Comparison of ENCODE assay signal across 11 mouse cellular contexts in the genomic region with DNA sequence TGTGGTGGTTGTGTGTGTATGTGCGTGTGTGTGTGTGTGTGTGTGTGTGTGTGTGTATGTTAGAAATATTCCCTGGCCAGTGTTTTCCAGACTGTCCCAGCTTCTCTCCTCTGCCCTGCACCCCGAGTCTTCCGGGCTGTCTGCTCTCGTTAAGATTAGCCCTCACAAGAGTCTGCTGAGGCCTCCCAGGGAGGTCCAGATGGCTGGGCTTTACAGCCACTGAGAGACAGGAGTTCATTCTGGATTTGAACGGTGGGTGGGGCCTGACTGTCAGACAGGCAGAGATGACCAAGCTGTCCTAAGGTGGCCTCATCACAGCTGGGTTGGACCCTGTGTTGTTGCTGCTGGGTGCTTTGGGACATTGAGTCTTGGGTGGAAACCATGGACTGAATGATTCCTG. TPM values are rescaled to one million over a fixed set of nuclear protein-coding genes. Genes with fewer than 3 reads are reported as not detected.
DNase-seq lines count a peak whose midpoint lies in the region; ATAC-seq and TF ChIP-seq lines count a peak whose summit lies in the region.
"Had no signal": no experiment of that assay in that cellular context is flagged by ENCODE, and none has a peak within 500 bp of the region (broad histone marks: within the 10 kb centered on the region; RNA-seq: fewer than 3 reads in every experiment).

No protein-coding gene starts in this region.

- 31% methylated on average over 5 of the region's 5 CpGs for WGBS in kidney, embryonic 15.5 days
- 33% methylated on average over 5 of the region's 5 CpGs for WGBS in kidney, postnatal 0 days

- 0 out of 2 replicates have a peak, but pooled peaks have one; percentile 36 for ATAC-seq in kidney, embryonic 15.5 days (replicated peaks; ENCODE audit: low FRiP score)
- peak; percentile 81 for ATAC-seq in kidney, postnatal 0 days (replicated peaks; ENCODE audit: low FRiP score, low read depth)
- no peak for ATAC-seq in megakaryocyte, adult 5-6 weeks (ENCODE audit: poor library complexity, severe bottlenecking)

- no peak for TF ChIP-seq CTCF in kidney, postnatal 0 days (IDR thresholded peaks at IDR 0.05; ENCODE audit: low read depth)

- H3K4me1 ChIP-seq in kidney, embryonic 15.5 days: no peaks in the 10 kb centered on the region
- no peaks in the 10 kb centered on the region for H3K4me1 ChIP-seq in kidney, postnatal 0 days (replicated peaks; ENCODE audit: insufficient read depth, low read length)

- DNase-seq in adrenal gland, postnatal 14 days: peak; percentile 11
- DNase-seq in adrenal gland, postnatal 36 days: no peak
- DNase-seq in kidney, adult 8-10 months: no peak
- peak; percentile 73 for DNase-seq in kidney, postnatal 0 days (ENCODE audit: low spot score)
- DNase-seq in lung, postnatal 4 days: peak; percentile 54 to 83
- no peak for DNase-seq in layer of hippocampus, postnatal 14 days (ENCODE audit: low spot score in 2 of 2)
- DNase-seq: midbrain, embryonic 14.5 days had no signal

- no peak overlapping the region for H3K9ac ChIP-seq in kidney, embryonic 15.5 days
- no peak overlapping the region for H3K9ac ChIP-seq in kidney, postnatal 0 days (ENCODE audit: low read depth, low read length)
- H3K9ac ChIP-seq: limb, embryonic 15.5 days had no signal

- no peaks in the 10 kb centered on the region for H3K36me3 ChIP-seq in kidney, embryonic 15.5 days
- no peaks in the 10 kb centered on the region for H3K36me3 ChIP-seq in kidney, postnatal 0 days (ENCODE audit: insufficient read depth, low read length)
- H3K36me3 ChIP-seq: limb, embryonic 15.5 days had no signal

- H3K27ac ChIP-seq in kidney, embryonic 15.5 days: no peak overlapping the region
- no peak overlapping the region for H3K27ac ChIP-seq in kidney, postnatal 0 days
- H3K27ac ChIP-seq: limb, embryonic 15.5 days had no signal

- no peak overlapping the region for H3K4me2 ChIP-seq in kidney, embryonic 15.5 days
- H3K4me2 ChIP-seq in kidney, postnatal 0 days (ENCODE audit: low read length): no peak overlapping the region
- H3K4me2 ChIP-seq: limb, embryonic 15.5 days had no signal

- no peak overlapping the region for H3K4me3 ChIP-seq in kidney, embryonic 15.5 days (replicated peaks)
- H3K4me3 ChIP-seq in kidney, postnatal 0 days (replicated peaks; ENCODE audit: low read depth, low read length): no peak overlapping the region
- H3K4me3 ChIP-seq: limb, embryonic 15.5 days had no signal

- H3K9me3 ChIP-seq in kidney, embryonic 15.5 days (replicated peaks): no peaks in the 10 kb centered on the region
- H3K9me3 ChIP-seq in kidney, postnatal 0 days (replicated peaks; ENCODE audit: low read length): no peaks in the 10 kb centered on the region
- H3K9me3 ChIP-seq: limb, embryonic 15.5 days had no signal

- H3K27me3 ChIP-seq in kidney, embryonic 15.5 days: no peaks in the 10 kb centered on the region
- no peaks in the 10 kb centered on the region for H3K27me3 ChIP-seq in kidney, postnatal 0 days (ENCODE audit: insufficient read depth, low read length)
- H3K27me3 ChIP-seq: limb, embryonic 15.5 days had no signal

RNA-seq across cellular contexts. Expression of a gene that starts 28.8 kb away (rescaled TPM):
- not detected in 2 replicates for total RNA-seq in adrenal gland, postnatal 14 days (2021)
- total RNA-seq in adrenal gland, postnatal 36 days (2021): not detected
- polyA plus RNA-seq in kidney, embryonic 15.5 days (2015; fragmentation: Nextera tagmentation; extraction: Ambion mirVana): not detected in 2 replicates
- polyA plus RNA-seq in kidney, postnatal 0 days (2015; fragmentation: Nextera tagmentation; extraction: Ambion mirVana): not detected in 2 replicates
- total RNA-seq in layer of hippocampus, postnatal 14 days (2021): not detected
- not detected in 2 replicates for total RNA-seq in megakaryocyte, adult 5-6 weeks (2015)
- not detected in 2 replicates for total RNA-seq in megakaryocyte, adult 5-6 weeks (2017)
- total RNA-seq: MEL had no signal
- polyA plus RNA-seq: midbrain, embryonic 14.5 days had no signal

RNA-seq across cellular contexts. Expression of a gene that starts 40.6 kb away (rescaled TPM):
- total RNA-seq in adrenal gland, postnatal 14 days (2021): 2.7 and 4.6 TPM in 2 replicates
- 1 to 10 TPM; 2.3 to 2.8 TPM for total RNA-seq in adrenal gland, postnatal 36 days (2021)
- 0.45 and 0.59 TPM in 2 replicates for polyA plus RNA-seq in kidney, embryonic 15.5 days (2015; fragmentation: Nextera tagmentation; extraction: Ambion mirVana)
- polyA plus RNA-seq in kidney, postnatal 0 days (2015; fragmentation: Nextera tagmentation; extraction: Ambion mirVana): 0.79 and 0.94 TPM in 2 replicates
- under 1 TPM in 1 of 2 experiments, not detected in 1; 0.12 TPM for total RNA-seq in layer of hippocampus, postnatal 14 days (2021)
- not detected in 2 replicates for total RNA-seq in megakaryocyte, adult 5-6 weeks (2015)
- total RNA-seq in megakaryocyte, adult 5-6 weeks (2017): not detected in 2 replicates
- total RNA-seq: MEL had no signal

Comparison
In these comparisons a context has a peak if more than half of its experiments do, and no peak if none do; other contexts are left out.
1. DNase-seq: peak in adrenal gland, postnatal 14 days (single experiment), kidney, postnatal 0 days (single experiment) and lung, postnatal 4 days (2 of 2); none in adrenal gland, postnatal 36 days (0 of 2), kidney, adult 8-10 months (0 of 2) and layer of hippocampus, postnatal 14 days (0 of 2).